Mouse (Mus musculus) heart, embryonic 14.5 days (tissue): ENCODE measurements around the gene Aif1. TPM values are rescaled to one million over a fixed set of nuclear protein-coding genes. Genes with fewer than 3 reads are reported as not detected.

Experiments used
- ATAC-seq: fragments of 200-750 bp; cut with Nextera tagmentation; 2 replicates; pipeline ENCODE4 v1.8.0; 2017; ENCODE audit warnings: low read depth, moderate TSS enrichment; ENCODE audit not compliant: insufficient number of reproducible peaks, insufficient read depth, low FRiP score
- H3K27ac ChIP-seq, 2 experiments: fragments of 200-500 bp in 1 of 2; fragments of 300-500 bp in 1 of 2; sonication (generic) in 1 of 2; replicated peaks in 1 of 2; 2 replicates each; pipeline ENCODE4 v1.5.1; 2012 to 2014; ENCODE audit warnings: low read depth in 2 of 2, low read length in 2 of 2, control low read depth in 1 of 2, mild to moderate bottlenecking in 1 of 2, mixed read lengths in 1 of 2; ENCODE audit not compliant: control insufficient read depth in 1 of 2, insufficient read depth in 1 of 2
- H3K27me3 ChIP-seq: fragments of 300-500 bp; sonication (generic); 2 replicates; pipeline ENCODE4 v1.6.1; 2014; ENCODE audit warnings: mild to moderate bottlenecking, low read length, control low read depth; ENCODE audit not compliant: control insufficient read depth, insufficient read depth
- H3K36me3 ChIP-seq: fragments of 300-500 bp; sonication (generic); 2 replicates; pipeline ENCODE4 v1.6.1; 2014; ENCODE audit warnings: mild to moderate bottlenecking, control low read depth, low read length, mixed read lengths; ENCODE audit not compliant: control insufficient read depth, insufficient read depth
- H3K4me1 ChIP-seq, 2 experiments: fragments of 200-500 bp in 1 of 2; fragments of 300-500 bp in 1 of 2; sonication (generic) in 1 of 2; 2 replicates each; pipeline ENCODE4 v1.6.1; 2012 to 2014; ENCODE audit warnings: low read length in 2 of 2, control low read depth in 1 of 2, mixed read lengths in 1 of 2; ENCODE audit not compliant: control insufficient read depth in 2 of 2, insufficient read depth in 2 of 2
- H3K4me2 ChIP-seq: fragments of 300-500 bp; sonication (generic); 2 replicates; pipeline ENCODE4 v1.6.1; 2014; ENCODE audit warnings: mild to moderate bottlenecking, low read length
- H3K4me3 ChIP-seq, 2 experiments: fragments of 200-500 bp in 1 of 2; fragments of 300-500 bp in 1 of 2; sonication (generic) in 1 of 2; 2 replicates each; pipeline ENCODE4 v1.5.1; 2012 to 2014; ENCODE audit warnings: low read length in 2 of 2, mild to moderate bottlenecking in 2 of 2, control low read depth in 1 of 2, low read depth in 1 of 2, moderate library complexity in 1 of 2; ENCODE audit not compliant: control insufficient read depth in 1 of 2, insufficient read depth in 1 of 2
- H3K9ac ChIP-seq: fragments of 300-500 bp; sonication (generic); 2 replicates; pipeline ENCODE4 v1.6.1; 2014; ENCODE audit warnings: mild to moderate bottlenecking, low read length
- H3K9me3 ChIP-seq: fragments of 300-500 bp; sonication (generic); 2 replicates; pipeline ENCODE4 v1.6.1; 2016; ENCODE audit warnings: low read length, control low read depth; ENCODE audit not compliant: control insufficient read depth
- WGBS: fragments of 180-500 bp; shearing (Covaris S2); extraction: QIAGEN DNeasy Blood & Tissue Kit; methylation state at CpG from one replicate; pipeline ENCODE4 v1.1.7; 2014; 5-methylcytosine and 5-hydroxymethylcytosine counted together
- polyA plus RNA-seq: library from polyadenylated mRNA; unstranded; fragments of >200 nt; fragmentation: Nextera tagmentation; extraction: Ambion mirVana; gene quantifications from 2 replicates; pipeline ENCODE4 v1.2.1, GENCODE M21; 2014

The Aif1 gene
- polyA plus RNA-seq, 1 experiment from 2014 or later: 7.4 TPM

DNA sequence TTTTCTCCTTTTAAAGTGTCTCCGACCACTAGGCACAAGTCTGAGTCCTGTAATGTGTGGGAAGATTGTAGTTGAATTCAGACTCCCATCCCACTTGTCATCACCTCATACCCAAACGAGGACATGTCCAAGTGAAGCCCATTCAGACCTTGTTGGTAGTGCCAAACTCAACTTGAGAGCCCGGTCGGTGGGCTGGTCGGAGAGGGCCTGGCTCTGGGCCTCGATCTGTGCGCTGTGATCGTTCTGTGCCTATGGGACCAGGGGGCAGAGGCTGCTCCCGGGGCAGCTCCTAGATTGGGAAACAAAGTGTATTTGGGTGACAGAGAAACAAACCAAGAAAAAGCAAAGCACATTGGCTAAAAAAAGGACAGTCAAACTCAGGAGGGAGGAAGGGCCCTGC lies 22.8 kb downstream of the Aif1 start:
- Histone ChIP-seq H3K27ac (no peak overlapping the region), H3K9me3 (no peaks in the 10 kb centered on the region), H3K4me1 (no peaks in the 10 kb centered on the region), H3K4me2 (no peak overlapping the region), H3K4me3 (no peak overlapping the region), H3K36me3 (peaks cover 99% of the 10 kb centered on the region), H3K27me3 (no peaks in the 10 kb centered on the region), H3K9ac (no peak overlapping the region)
- ATAC-seq: no peak
- WGBS: 63% methylated on average over 9 of the region's 9 CpGs

DNA sequence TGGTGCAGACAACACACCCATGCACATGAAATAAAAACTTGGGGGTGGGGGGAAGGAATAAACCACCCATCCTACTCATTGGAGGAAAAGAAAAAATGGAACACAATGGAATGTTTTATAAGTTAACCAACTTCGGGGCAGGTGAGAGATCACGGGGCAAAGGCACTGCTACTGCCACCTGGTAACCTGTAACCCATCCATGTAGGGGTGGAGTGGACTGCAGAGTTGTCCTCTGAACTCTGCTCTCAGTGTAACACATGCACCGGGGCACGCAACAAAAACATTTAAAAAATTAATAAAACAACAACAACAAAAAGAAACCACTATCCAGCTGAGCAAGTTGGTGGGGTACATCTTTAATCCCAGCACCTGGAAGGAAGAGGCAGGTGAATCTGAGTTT lies 23.7 kb downstream of the Aif1 start:
- 98% methylated on average over 4 of the region's 4 CpGs for WGBS

GRCm38 (mm10) chr17:35147922-35148639 lies 27.8 kb downstream of the Aif1 start:
- Histone ChIP-seq H3K9ac (no peak overlapping the region), H3K4me2 (no peak overlapping the region), H3K4me3 (no peak overlapping the region), H3K4me1 (no peaks in the 10 kb centered on the region), H3K27me3 (no peaks in the 10 kb centered on the region), H3K27ac (no peak overlapping the region), H3K9me3 (0 out of 2 replicates have a peak, but pooled peaks cover 2% of the 10 kb centered on the region), H3K36me3 (peaks cover 99% of the 10 kb centered on the region)
- no peak for ATAC-seq
- whole genome bisulfite sequencing: 74% methylated on average over 5 of the region's 5 CpGs

More for the DNA sequence above, 23.7 kb downstream of the Aif1 start:
- Histone ChIP-seq H3K27ac (no peak overlapping the region), H3K9ac (no peak overlapping the region), H3K4me2 (no peak overlapping the region), H3K9me3 (no peaks in the 10 kb centered on the region), H3K36me3 (peaks cover 99% of the 10 kb centered on the region), H3K4me1 (no peaks in the 10 kb centered on the region), H3K27me3 (no peaks in the 10 kb centered on the region), H3K4me3 (no peak overlapping the region)
- ATAC-seq: no peak

DNA sequence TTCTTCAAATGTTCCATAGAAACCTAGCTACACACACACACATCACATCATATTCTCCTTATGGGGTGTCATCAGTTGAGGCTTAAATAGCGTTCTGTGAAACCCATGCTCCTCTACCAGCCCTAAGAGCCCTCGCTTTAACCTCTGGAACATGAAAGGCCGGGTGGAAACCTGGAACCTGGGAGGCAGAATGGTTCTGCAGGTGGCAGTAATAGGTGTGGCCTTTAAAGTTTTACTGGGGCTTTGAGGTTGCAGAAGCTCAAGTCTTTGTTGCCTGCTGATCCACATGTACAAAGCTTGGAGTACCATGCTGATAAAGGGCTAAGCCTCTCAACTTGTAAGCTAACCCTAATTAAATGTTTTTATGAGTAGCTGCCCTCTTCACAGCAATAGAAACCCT lies 28.5 kb downstream of the Aif1 start:
- Histone ChIP-seq H3K27ac (no peak overlapping the region), H3K4me1 (no peaks in the 10 kb centered on the region), H3K4me3 (no peak overlapping the region), H3K9me3 (0 out of 2 replicates have a peak, but pooled peaks cover 2% of the 10 kb centered on the region), H3K27me3 (no peaks in the 10 kb centered on the region), H3K9ac (no peak overlapping the region), H3K36me3 (peaks cover 99% of the 10 kb centered on the region), H3K4me2 (no peak overlapping the region)
- WGBS: 61% methylated on average over 3 of the region's 3 CpGs
- no peak for ATAC-seq

GRCm38 (mm10) chr17:35146139-35146538 lies 29.7 kb downstream of the Aif1 start:
- no peak overlapping the region for H3K4me3 ChIP-seq
- no peaks in the 10 kb centered on the region for H3K27me3 ChIP-seq
- no peak for ATAC-seq
- no peak overlapping the region for H3K9ac ChIP-seq
- H3K4me1 ChIP-seq: no peaks in the 10 kb centered on the region
- H3K27ac ChIP-seq: no peak overlapping the region
- no peak overlapping the region for H3K4me2 ChIP-seq
- H3K36me3 ChIP-seq: peaks cover 99% of the 10 kb centered on the region
- 0 out of 2 replicates have a peak, but pooled peaks cover 2% of the 10 kb centered on the region for H3K9me3 ChIP-seq
- 82% methylated on average over 5 of the region's 5 CpGs for WGBS

- Histone ChIP-seq H3K27me3 (no peaks in the 10 kb centered on the region), H3K9me3 (0 out of 2 replicates have a peak, but pooled peaks cover 2% of the 10 kb centered on the region), H3K9ac (no peak overlapping the region), H3K4me2 (no peak overlapping the region), H3K27ac (no peak overlapping the region), H3K36me3 (peaks cover 96% of the 10 kb centered on the region), H3K4me3 (no peak overlapping the region), H3K4me1 (peaks cover 2 to 4% of the 10 kb centered on the region in 2 experiments; a peak in 3 of 4 replicates)
- 88% methylated on average over 6 of the region's 6 CpGs for WGBS
- no peak for ATAC-seq
Observed at GRCm38 (mm10) chr17:35141971-35142370, 33.9 kb downstream of the Aif1 start.

DNA sequence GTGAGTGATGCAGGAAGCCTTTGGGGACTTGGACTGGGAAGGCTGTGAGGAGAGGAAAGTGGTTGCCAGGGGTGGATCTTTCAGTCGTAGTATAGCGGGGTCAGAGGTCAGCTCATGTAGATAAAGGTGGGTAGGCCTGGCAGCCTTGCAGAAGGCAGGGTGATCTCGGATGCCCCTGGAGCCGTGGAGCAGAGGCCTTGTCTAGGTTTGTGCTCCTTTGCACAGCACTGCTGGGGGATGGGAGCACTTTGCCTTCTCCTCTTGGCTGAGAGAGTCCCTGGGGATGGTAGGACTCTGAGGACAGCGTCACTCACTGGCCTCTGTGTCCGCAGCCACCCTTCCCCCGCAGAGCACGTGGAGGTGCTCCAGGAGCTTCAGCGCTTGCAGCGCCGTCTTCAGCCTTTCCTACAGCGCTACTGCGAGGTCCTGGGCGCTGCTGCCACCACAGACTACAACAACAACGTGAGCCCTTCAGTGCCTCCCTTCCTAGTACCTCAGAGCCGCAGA lies 35.3 kb downstream of the Aif1 start:
- no peak overlapping the region for H3K9ac ChIP-seq
- WGBS: 71% methylated on average over 16 of the region's 16 CpGs

More for the DNA sequence above, 35.3 kb downstream of the Aif1 start:
- ATAC-seq: no peak
- H3K4me2 ChIP-seq: no peak overlapping the region
- no peaks in the 10 kb centered on the region for H3K27me3 ChIP-seq
- 0 out of 2 replicates have a peak, but pooled peaks cover 2% of the 10 kb centered on the region for H3K9me3 ChIP-seq
- H3K27ac ChIP-seq: no peak overlapping the region
- H3K36me3 ChIP-seq: peaks cover 82% of the 10 kb centered on the region
- H3K4me3 ChIP-seq: no peak overlapping the region
- peaks cover 4 to 13% of the 10 kb centered on the region in 2 experiments; a peak in 3 of 4 replicates for H3K4me1 ChIP-seq
